Mouse (Mus musculus) layer of hippocampus, adult 2 months (tissue): ENCODE results near the gene Ebf3. TPM values are rescaled to one million over a fixed set of nuclear protein-coding genes. Genes with fewer than 3 reads are reported as not detected.

Experiments used
- DNase-seq, 2 experiments: peaks; one replicate each; pipeline ENCODE4 v3.0.0; 2022; ENCODE audit warnings: low spot score in 2 of 2
- H3K27ac ChIP-seq: fragments of 200-600 bp; 2 replicates; pipeline ENCODE4 v1.8.1; 2022
- H3K4me3 ChIP-seq: fragments of 200-600 bp; 2 replicates; pipeline ENCODE4 v1.8.1; 2022; ENCODE audit warnings: mild to moderate bottlenecking
- CTCF ChIP-seq: fragments of 200-600 bp; conservative IDR thresholded peaks from 2 replicates; pipeline ENCODE4 v1.8.1; 2022; ENCODE audit warnings: antibody characterized with exemption, mild to moderate bottlenecking, moderate library complexity
- total RNA-seq, 2 experiments: library from RNA; stranded (reverse); gene quantifications; 2 replicates each; pipeline ENCODE4 v1.2.3; 2021

Ebf3 gene
- total RNA-seq, 2 experiments from 2014 or later, result 0.66 to 1.3 TPM

DNA sequence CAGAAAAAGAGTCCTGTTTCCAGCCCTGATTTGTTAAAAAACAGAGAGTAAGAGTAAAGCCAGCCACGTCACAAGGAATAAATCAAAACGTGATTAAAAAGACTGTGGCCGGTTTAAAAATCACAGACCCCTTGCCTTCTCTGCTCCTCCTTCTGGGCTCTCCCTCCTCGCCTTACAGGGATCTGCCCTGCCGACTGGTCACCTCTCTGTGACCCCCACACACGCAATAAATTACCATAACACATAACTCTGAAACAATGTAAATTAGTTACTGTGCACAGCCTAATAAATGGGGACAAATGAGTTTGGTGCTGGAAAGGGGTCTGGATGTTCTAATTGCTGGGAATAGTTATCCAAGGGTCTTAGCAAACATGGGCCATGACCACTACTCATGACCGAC lies 17.1 kb downstream of the Ebf3 start:
- no peak for TF ChIP-seq CTCF
- no peak overlapping the region for H3K27ac ChIP-seq
- H3K4me3 ChIP-seq, result no peak overlapping the region
- DNase-seq, result no peak

DNA sequence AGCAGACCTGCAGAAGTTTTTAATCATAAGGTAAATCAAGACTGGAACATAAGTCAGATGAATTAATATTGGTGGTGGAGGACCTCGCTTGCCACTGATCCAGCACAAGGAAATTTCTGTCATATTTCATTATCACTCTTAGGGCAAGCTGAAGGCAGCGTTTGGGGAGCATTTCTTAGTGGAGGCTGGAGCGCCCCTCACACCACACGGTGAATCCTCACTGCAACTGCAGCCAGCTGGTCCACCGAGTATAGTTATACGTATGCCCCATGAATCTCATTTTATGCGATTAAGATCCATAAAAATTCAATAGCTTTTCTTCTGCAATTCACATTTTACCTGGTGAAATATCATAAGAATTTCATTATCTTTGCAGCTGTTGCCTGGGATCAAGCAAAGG lies 18.6 kb downstream of the Ebf3 start:
- no peak for TF ChIP-seq CTCF
- H3K4me3 ChIP-seq, result no peak overlapping the region
- no peak overlapping the region for H3K27ac ChIP-seq
- no peak for DNase-seq

DNA sequence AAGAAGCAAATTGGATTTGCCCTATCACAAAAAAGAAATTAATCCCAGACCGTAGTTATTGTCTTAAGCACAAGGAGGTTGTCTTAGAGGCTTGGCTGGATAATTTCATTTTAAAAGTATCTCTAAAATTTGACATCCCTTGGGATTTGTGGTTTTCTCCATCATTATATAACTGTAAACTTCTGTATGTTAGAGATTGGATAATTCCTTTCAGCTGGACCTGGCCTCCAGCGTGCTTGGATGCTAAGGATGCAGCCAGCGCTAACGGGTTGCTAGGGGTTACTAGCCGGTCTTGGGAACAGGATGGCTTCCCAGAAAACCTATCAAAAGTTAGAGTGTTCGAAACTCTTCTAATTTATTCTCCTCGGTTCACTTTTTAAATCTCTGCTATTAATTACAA lies 19.8 kb downstream of the Ebf3 start:
- no peak for DNase-seq
- no peak for TF ChIP-seq CTCF
- Histone ChIP-seq H3K4me3 (no peak overlapping the region), H3K27ac (no peak overlapping the region)

DNA sequence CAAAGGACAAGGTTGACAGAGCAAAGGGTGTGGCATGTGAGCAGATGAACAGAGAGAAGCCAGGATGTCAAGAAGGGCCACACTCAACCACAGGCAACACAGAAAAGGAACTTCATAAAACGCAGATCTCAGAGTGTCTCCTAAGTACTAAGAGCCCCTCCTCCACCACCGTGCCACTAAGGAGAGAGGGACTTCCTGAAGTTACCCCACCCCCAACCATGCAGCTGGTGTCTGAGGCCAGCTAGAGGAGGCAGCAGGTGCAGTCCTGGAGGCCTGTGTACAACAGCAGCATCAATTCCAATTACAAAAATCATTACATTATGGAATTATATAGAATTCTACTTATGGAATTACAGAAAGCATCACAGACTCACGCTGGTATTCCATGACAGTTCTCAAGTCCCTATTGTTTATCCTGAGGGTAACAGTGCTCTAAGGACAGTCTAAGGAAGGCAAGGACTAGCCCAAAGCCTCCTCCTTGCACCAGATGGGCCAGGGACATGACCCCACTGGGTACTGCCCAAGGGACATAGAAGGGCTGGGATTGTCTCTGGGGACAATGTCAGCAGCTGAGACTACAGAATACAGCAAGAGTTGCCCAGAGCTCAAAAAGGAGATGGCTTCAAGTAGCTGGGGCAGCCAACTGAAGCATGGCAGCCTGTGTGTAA lies 24.8 kb downstream of the Ebf3 start:
- Histone ChIP-seq H3K4me3 (no peak overlapping the region), H3K27ac (no peak overlapping the region)
- no peak for TF ChIP-seq CTCF
- DNase-seq, result no peak

DNA sequence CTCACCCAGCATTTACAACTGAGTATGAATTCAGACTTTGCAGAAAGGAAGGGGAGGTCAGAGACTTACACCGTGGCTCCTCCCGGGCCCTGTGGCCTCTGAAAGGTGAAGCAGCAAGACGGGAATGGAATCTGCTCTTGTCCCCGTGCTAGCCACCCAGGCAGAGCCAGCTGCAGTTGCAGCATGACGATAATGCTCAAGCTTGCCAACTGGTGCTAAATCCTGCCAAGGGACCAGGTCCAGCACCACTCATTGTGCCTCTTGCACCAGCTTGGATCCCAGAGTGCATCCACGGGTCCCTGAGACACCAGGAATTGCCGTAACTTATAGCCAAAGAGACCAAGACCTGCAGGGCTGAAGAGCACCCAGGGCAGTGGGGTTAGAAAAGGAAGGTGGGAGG lies 36.1 kb downstream of the Ebf3 start:
- no peak for DNase-seq
- no peak overlapping the region for H3K27ac ChIP-seq
- TF ChIP-seq CTCF, result no peak
- no peak overlapping the region for H3K4me3 ChIP-seq

DNA sequence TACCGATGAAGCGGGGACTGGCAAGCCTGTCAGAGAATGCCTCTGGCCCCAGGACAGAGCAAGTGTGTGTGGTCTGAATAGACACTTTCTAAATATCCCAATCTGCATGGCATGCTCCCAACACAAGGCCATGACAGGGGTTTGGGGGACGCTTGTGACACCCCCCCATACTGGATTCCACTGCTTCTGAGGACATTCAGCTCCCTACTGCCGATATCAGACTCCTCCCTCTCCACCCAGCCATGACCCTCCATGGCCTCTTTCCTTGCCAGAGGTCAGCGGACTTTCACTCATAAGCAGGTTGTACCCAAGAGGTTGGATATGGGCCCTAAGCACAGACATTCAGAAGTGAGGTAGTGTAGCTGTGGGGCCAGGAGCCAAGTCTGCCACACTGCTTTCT lies 36.5 kb downstream of the Ebf3 start:
- Histone ChIP-seq H3K4me3 (no peak overlapping the region), H3K27ac (no peak overlapping the region)
- no peak for TF ChIP-seq CTCF
- no peak for DNase-seq

DNA sequence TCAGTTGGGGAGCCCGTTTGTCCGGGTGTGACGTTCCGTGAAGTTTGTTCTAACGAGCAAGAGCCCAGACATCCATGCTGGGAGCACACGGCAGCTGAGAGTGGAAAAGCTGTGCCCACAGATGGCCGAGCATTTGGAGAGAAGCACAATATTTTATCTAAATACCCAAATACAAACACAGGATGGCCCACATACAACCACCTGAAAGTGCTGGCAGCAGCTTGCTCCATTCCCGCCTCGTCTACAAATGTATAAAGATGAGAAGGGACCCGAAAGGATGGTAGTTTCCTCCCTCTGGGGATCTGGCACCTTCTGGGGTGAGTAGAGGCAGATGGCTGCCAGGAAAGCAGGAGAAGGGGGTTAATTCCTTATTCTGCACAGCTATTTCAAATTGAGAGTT lies 42.0 kb downstream of the Ebf3 start:
- Histone ChIP-seq H3K4me3 (no peak overlapping the region), H3K27ac (no peak overlapping the region)
- TF ChIP-seq CTCF, result no peak
- peak; percentile 40 to 57 for DNase-seq

DNA sequence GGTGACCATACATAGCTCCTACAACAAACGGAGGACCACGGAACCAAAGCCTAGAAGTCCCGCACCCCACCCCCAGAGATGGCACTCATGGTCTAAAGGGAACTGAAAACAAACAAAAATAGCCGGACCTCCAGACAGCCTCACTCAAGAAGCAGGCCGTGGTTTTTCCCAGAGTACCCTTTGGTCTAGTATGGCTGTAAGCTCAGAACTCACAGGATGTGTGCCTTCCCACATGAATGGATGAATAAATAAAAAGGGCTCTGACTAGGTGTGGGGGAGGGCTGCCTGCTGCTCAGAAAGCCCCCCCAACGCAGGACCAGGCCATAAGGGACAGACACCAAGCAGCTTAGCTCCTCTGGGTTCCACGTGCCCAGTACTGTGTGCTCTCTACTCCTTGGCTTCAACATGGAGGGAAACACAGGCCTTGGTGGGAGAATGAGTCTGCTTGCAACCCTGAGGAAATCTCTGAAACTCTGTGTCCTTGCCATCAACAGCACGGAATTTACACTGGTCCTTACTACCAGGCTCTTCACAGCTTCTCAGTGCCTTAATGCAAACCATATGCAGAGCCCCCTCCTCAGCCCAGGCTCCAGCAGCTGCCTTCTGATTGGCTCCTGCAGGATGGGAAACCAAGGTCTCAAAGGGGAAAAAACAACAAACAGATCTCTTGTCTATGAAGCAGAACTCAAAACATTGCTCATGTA lies 45.6 kb downstream of the Ebf3 start:
- no peak for DNase-seq
- no peak overlapping the region for H3K27ac ChIP-seq
- no peak for TF ChIP-seq CTCF
- H3K4me3 ChIP-seq, result no peak overlapping the region

DNA sequence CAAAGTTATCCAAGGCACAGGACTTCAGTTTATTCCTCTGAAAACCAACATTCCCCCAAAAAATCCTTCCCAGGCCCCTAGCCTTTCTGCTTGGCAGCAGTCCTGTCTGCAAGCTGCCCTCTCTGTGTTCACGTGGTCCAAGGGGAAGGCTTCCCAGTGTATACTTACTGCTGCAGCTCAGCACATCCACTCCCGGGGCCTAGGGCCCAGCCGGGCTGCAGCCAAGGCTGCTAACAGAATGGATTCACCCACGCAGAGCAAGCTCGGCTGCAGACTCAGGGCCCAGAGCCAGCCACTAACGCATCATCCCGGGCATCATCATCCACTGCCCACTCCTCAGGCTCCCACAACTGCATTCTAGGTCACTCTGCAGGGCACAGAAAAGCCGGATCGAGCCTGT lies 46.8 kb downstream of the Ebf3 start:
- DNase-seq, result no peak
- H3K4me3 ChIP-seq, result no peak overlapping the region
- TF ChIP-seq CTCF, result no peak
- no peak overlapping the region for H3K27ac ChIP-seq

DNA sequence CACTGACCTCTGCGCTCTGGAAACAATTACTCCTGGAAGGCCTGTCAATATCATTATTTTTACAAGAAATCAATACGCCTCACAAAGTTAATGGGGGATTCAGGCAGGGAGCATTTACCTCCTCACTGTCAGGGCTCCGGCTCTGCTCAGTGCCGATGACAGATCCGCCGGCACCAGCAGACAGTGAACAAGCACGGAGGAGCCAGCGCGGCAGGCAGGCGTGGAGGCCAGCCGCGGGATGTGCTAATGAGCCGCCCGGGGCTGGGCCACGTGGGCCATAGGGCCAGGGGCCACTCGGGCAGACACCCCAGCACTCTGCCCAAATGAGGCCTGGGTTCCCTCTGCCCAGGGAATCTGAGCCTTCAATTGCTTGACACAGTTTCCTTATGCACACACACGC lies 47.7 kb downstream of the Ebf3 start:
- no peak for TF ChIP-seq CTCF
- Histone ChIP-seq H3K4me3 (no peak overlapping the region), H3K27ac (no peak overlapping the region)
- DNase-seq, result no peak

DNA sequence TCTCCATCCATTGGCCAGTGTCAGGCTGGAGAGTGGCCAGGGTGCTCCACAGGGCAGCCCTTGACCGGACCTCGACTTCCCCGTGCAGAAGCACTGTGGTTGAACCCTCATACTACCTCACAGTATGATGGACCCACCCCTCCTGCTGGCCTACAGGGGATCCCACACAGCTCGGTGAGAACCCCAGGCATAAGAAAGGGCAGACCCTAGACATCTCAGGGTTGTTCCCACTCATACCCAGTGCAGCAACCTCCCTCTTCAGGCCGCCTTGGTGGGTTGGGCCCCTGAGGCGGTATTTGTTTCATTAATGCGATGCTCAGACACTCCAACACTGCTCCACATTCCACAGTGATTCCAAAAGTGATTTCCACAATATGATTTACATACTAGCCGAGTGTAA lies 51.9 kb downstream of the Ebf3 start:
- no peak for DNase-seq
- no peak for TF ChIP-seq CTCF
- H3K27ac ChIP-seq, result no peak overlapping the region
- no peak overlapping the region for H3K4me3 ChIP-seq

DNA sequence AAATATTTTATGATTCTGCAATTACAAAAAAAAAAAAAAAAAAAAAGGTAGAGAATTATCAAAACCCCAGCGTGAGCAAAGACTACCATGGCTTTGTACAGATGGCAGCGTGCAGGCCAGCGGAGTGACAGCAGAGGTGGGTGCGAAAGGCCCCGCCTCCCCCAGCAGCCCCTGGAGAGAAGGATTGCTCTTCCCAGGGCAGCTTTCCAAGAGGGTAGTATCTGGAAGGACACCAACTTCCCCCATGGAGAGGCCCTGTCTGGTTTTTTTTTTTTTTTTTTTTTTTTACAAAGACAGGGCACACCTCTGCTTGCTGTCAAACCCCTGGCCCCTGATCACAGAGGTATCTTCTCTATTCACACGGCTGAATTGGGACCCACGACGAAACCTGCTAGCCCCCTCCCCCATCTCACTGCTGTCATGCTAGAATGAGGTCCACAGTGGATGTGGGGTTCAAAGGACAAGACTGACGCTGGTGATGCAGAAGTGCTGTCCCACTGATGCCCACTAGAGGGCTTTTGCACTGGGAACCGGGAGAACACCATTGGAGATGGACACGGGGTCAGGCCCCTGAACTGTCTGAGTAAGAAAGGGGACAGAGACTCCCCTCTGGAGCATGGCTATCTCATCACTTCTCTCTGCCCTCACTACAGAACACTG lies 67.9 kb downstream of the Ebf3 start:
- DNase-seq, result peak; percentile 19 to 66
- TF ChIP-seq CTCF, result peak; percentile 87
- H3K27ac ChIP-seq, result no peak overlapping the region
- no peak overlapping the region for H3K4me3 ChIP-seq

DNA sequence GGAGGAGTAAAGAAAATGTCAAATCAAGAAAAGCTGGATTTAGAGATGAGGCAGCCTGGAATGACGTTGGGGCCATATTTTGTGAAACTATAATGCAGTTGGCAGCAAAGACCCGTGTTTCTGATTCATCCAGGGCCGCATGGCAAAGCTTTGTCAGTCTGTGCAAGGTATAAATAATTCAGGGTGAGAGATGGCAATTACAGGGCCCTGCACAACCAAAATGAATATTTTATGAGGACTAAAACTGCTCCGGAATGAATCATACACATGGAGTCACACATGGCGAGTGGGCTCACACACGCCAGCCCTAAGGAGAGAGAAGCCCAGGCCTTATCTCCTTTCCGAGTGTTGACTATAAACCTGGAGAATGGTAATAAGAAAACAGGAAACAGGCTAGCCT lies 69.4 kb downstream of the Ebf3 start:
- TF ChIP-seq CTCF, result no peak

DNA sequence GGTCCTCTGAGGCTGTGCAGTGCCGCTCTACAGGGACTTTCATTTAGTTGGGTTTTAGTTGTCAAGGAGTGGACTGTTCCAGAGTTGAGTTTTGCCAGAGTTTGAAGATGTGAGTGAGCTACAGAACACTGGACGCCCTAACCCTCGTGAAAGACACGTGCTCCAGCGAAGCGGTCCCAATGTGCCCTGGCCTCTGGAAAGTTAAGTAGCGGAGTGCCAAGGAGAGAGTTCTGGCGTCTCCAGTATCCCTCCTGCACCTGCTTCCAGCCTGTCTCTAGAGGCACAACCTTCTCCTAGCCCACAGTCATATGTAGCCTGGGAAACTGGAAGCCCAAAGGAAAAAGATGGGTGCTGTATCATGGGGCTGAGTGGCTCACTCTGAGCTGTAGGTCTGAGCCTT lies 73.8 kb downstream of the Ebf3 start:
- no peak for TF ChIP-seq CTCF
- Histone ChIP-seq H3K27ac (no peak overlapping the region), H3K4me3 (no peak overlapping the region)
- DNase-seq, result no peak

More for the DNA sequence above, 69.4 kb downstream of the Ebf3 start:
- no peak overlapping the region for H3K4me3 ChIP-seq
- DNase-seq, result peak in 1 of 2 experiments; percentile 20
- H3K27ac ChIP-seq, result no peak overlapping the region
